Mouse (Mus musculus) embryo, embryonic 11 days (tissue): Measurements from ENCODE around the gene Atpaf2.
"Not testable (repeated sequence)": the region's sequence is repeated elsewhere in the genome, so short reads cannot be mapped to it uniquely, and the experiment has no call there.

ENCODE experiments used
- DNase-seq: peaks from one replicate; pipeline ENCODE4 v3.0.0-alpha.2; 2015

Atpaf2 gene

GRCm38 (mm10) chr11:60417717-60418472 is at the start of gene Atpaf2:
Gene Atpaf2 (minus strand): TSS chr11:60418457.
- peak; percentile 62 for DNase-seq

- DNase-seq, result peak; percentile 47
Observed at GRCm38 (mm10) chr11:60465943-60466380, 47.7 kb upstream of the Atpaf2 start.

GRCm38 (mm10) chr11:60457973-60458372 is 39.7 kb upstream of the Atpaf2 start:
- DNase-seq, result peak; percentile 23

- DNase-seq, result peak; percentile 12
Observed at GRCm38 (mm10) chr11:60454745-60455087, 36.5 kb upstream of the Atpaf2 start.

- DNase-seq, result peak; percentile 94
Observed at GRCm38 (mm10) chr11:60454080-60454744, 36.0 kb upstream of the Atpaf2 start, which contains the start of gene Drg2. Gene Drg2 (plus strand): TSS chr11:60454591.

GRCm38 (mm10) chr11:60444007-60444406 is 25.8 kb upstream of the Atpaf2 start:
- no peak for DNase-seq

GRCm38 (mm10) chr11:60442896-60443295 is 24.6 kb upstream of the Atpaf2 start:
- DNase-seq, result no peak

- DNase-seq, result no peak
Observed at GRCm38 (mm10) chr11:60440176-60440575, 21.9 kb upstream of the Atpaf2 start.

- not testable (repeated sequence) for DNase-seq
Observed at GRCm38 (mm10) chr11:60439621-60440020, 21.4 kb upstream of the Atpaf2 start.

- DNase-seq, result no peak
Observed at GRCm38 (mm10) chr11:60436618-60437017, 18.4 kb upstream of the Atpaf2 start.

- no peak for DNase-seq
Observed at GRCm38 (mm10) chr11:60435133-60435532, 16.9 kb upstream of the Atpaf2 start.

- no peak for DNase-seq
Observed at GRCm38 (mm10) chr11:60433501-60433900, 15.2 kb upstream of the Atpaf2 start.

GRCm38 (mm10) chr11:60427628-60428027 is 9.4 kb upstream of the Atpaf2 start:
- DNase-seq, result no peak

GRCm38 (mm10) chr11:60426417-60426816 is 8.2 kb upstream of the Atpaf2 start:
- DNase-seq, result no peak

GRCm38 (mm10) chr11:60423006-60423405 is 4.7 kb upstream of the Atpaf2 start:
- no peak for DNase-seq

GRCm38 (mm10) chr11:60422046-60422668 is 3.9 kb upstream of the Atpaf2 start:
- peak; percentile 22 for DNase-seq

- DNase-seq, result peak; percentile 10
Observed at GRCm38 (mm10) chr11:60418473-60418803, 181 bp upstream of the Atpaf2 start.

- peak; percentile 100 for DNase-seq
Observed at GRCm38 (mm10) chr11:60416963-60417716, 1.1 kb downstream of the Atpaf2 start, which contains the start of gene Gid4. Gene Gid4 (plus strand): TSS chr11:60417145.

GRCm38 (mm10) chr11:60416590-60416962 is 1.7 kb downstream of the Atpaf2 start:
- no peak for DNase-seq

- no peak for DNase-seq
Observed at GRCm38 (mm10) chr11:60412921-60413320, 5.3 kb downstream of the Atpaf2 start.

- peak; percentile 89 for DNase-seq
Observed at GRCm38 (mm10) chr11:60412173-60412572, 6.1 kb downstream of the Atpaf2 start.

GRCm38 (mm10) chr11:60406606-60407005 is 11.7 kb downstream of the Atpaf2 start:
- DNase-seq, result no peak

- no peak for DNase-seq
Observed at GRCm38 (mm10) chr11:60397172-60397571, 21.1 kb downstream of the Atpaf2 start.
